8 mouse cellular contexts compared by ENCODE assay signal in genomic region chr1:131078761-131079330, GRCm38 (mm10). TPM values are rescaled to one million over a fixed set of nuclear protein-coding genes. Genes with fewer than 3 reads are reported as not detected.
DNase-seq lines count a peak whose midpoint lies in the region; ATAC-seq and TF ChIP-seq lines count a peak whose summit lies in the region.

No protein-coding gene starts in this region.

- peak; percentile 13; the same call in 1 of the 2 replicates for TF ChIP-seq CTCF in lung, postnatal 0 days (IDR thresholded peaks at IDR 0.05)

- H3K27me3 ChIP-seq in lung, postnatal 0 days (replicated peaks; ENCODE audit: insufficient read depth, low read length) = no peaks in the 10 kb centered on the region
- no peaks in the 10 kb centered on the region for H3K27me3 ChIP-seq in forebrain, embryonic 14.5 days (replicated peaks; ENCODE audit: control insufficient read depth, insufficient read depth, low read length)
- H3K27me3 ChIP-seq in midbrain, embryonic 11.5 days (ENCODE audit: control insufficient read depth, insufficient read depth, low read length) = no peaks in the 10 kb centered on the region

- no peak for TF ChIP-seq EP300 in lung, postnatal 0 days (IDR thresholded peaks at IDR 0.05)

- peak; percentile 62 for DNase-seq in lung, postnatal 0 days (ENCODE audit: low spot score)
- no peak for DNase-seq in lung, postnatal 25 days (ENCODE audit: low spot score)
- DNase-seq in forebrain, embryonic 14.5 days (ENCODE audit: low spot score) = peak; percentile 96
- DNase-seq in layer of hippocampus, adult 11-12 months (ENCODE audit: low spot score) = peak; percentile 81
- DNase-seq in midbrain, embryonic 11.5 days (ENCODE audit: low spot score, missing footprints) = peak; percentile 96
- peak; percentile 67 for DNase-seq in telencephalon, adult 2 months (ENCODE audit: low read depth, low spot score)
- DNase-seq in cerebellum, adult 8-10 months = no peak

- 64% methylated on average over 3 of the region's 3 CpGs for WGBS in lung, postnatal 0 days
- WGBS in forebrain, embryonic 14.5 days = 5% methylated on average over 3 of the region's 3 CpGs
- 11% methylated on average over 3 of the region's 3 CpGs for WGBS in midbrain, embryonic 11.5 days

- H3K9me3 ChIP-seq in lung, postnatal 0 days (ENCODE audit: low read length) = no peaks in the 10 kb centered on the region
- H3K9me3 ChIP-seq in forebrain, embryonic 14.5 days (replicated peaks; ENCODE audit: control insufficient read depth, low read length) = no peaks in the 10 kb centered on the region
- H3K9me3 ChIP-seq in midbrain, embryonic 11.5 days (ENCODE audit: control insufficient read depth, low read length) = no peaks in the 10 kb centered on the region; the same call in 1 of the 2 replicates

- H3K4me2 ChIP-seq in lung, postnatal 0 days (replicated peaks; ENCODE audit: low read depth, low read length) = no peak overlapping the region
- peak overlapping the region; percentile 23; the same call in 1 of the 2 replicates for H3K4me2 ChIP-seq in forebrain, embryonic 14.5 days (ENCODE audit: low read length)
- peak overlapping the region; percentile 23; the same call in 1 of the 2 replicates for H3K4me2 ChIP-seq in midbrain, embryonic 11.5 days

- H3K4me1 ChIP-seq in lung, postnatal 0 days (ENCODE audit: insufficient read depth, low read depth, low read length) = peaks cover 48% of the 10 kb centered on the region
- peaks cover 64% of the 10 kb centered on the region for H3K4me1 ChIP-seq in forebrain, embryonic 14.5 days (ENCODE audit: control insufficient read depth, insufficient read depth, low read length)
- peaks cover 54% of the 10 kb centered on the region for H3K4me1 ChIP-seq in midbrain, embryonic 11.5 days (ENCODE audit: control insufficient read depth, insufficient read depth, low read length)

- no peak overlapping the region for H3K9ac ChIP-seq in lung, postnatal 0 days (replicated peaks; ENCODE audit: low read depth)
- H3K9ac ChIP-seq in forebrain, embryonic 14.5 days (ENCODE audit: low read length) = no peak overlapping the region; the same call in 1 of the 2 replicates
- peak overlapping the region; percentile 41 for H3K9ac ChIP-seq in midbrain, embryonic 11.5 days (ENCODE audit: low read length)

- ATAC-seq in lung, postnatal 0 days = peak; percentile 30
- ATAC-seq in forebrain, embryonic 14.5 days = peak; percentile 96
- peak; percentile 96 for ATAC-seq in midbrain, embryonic 11.5 days (ENCODE audit: low FRiP score)
- ATAC-seq in erythroid progenitor cell, adult 5-6 weeks (replicated peaks; ENCODE audit: low FRiP score, poor library complexity, severe bottlenecking) = no peak

- no peak overlapping the region for H3K27ac ChIP-seq in lung, postnatal 0 days (ENCODE audit: low read length)
- peak overlapping the region; percentile 91 for H3K27ac ChIP-seq in forebrain, embryonic 14.5 days (ENCODE audit: low read depth, low read length)
- peak overlapping the region; percentile 97 for H3K27ac ChIP-seq in midbrain, embryonic 11.5 days (ENCODE audit: low read depth, low read length)

- no peak overlapping the region for H3K4me3 ChIP-seq in lung, postnatal 0 days (ENCODE audit: low read depth, low read length)
- H3K4me3 ChIP-seq in forebrain, embryonic 14.5 days (ENCODE audit: low read depth, low read length) = no peak overlapping the region
- no peak overlapping the region for H3K4me3 ChIP-seq in midbrain, embryonic 11.5 days (ENCODE audit: low read depth, low read length)

- no peaks in the 10 kb centered on the region for H3K36me3 ChIP-seq in lung, postnatal 0 days (ENCODE audit: insufficient read depth, low read length)
- no peaks in the 10 kb centered on the region for H3K36me3 ChIP-seq in forebrain, embryonic 14.5 days (ENCODE audit: control insufficient read depth, insufficient read depth, low read length)
- no peaks in the 10 kb centered on the region; the same call in 1 of the 2 replicates for H3K36me3 ChIP-seq in midbrain, embryonic 11.5 days (ENCODE audit: control insufficient read depth, insufficient read depth, low read length)

RNA-seq across cellular contexts. Expression of gene Mapkapk2, which starts 18.8 kb away (rescaled TPM):
- polyA plus RNA-seq in lung, postnatal 0 days (2015; fragmentation: Nextera tagmentation; extraction: Ambion mirVana) = 62.4 and 65.0 TPM in 2 replicates
- 24.7 and 35.2 TPM in 2 replicates for polyA plus RNA-seq in forebrain, embryonic 14.5 days (2014; fragmentation: Nextera tagmentation; extraction: Ambion mirVana)
- 49.8 and 56.0 TPM in 2 replicates for polyA plus RNA-seq in midbrain, embryonic 11.5 days (2014; fragmentation: Nextera tagmentation; extraction: Ambion mirVana)
- total RNA-seq in erythroid progenitor cell, adult 5-6 weeks (2015; ENCODE audit: low replicate concordance) = 30.3 and 36.9 TPM in 2 replicates
- 16.0 and 23.2 TPM in 2 replicates for total RNA-seq in erythroid progenitor cell, adult 5-6 weeks (2017; ENCODE audit: low replicate concordance)

RNA-seq across cellular contexts. Expression of gene Il10, which starts 59.2 kb away (rescaled TPM):
- polyA plus RNA-seq in lung, postnatal 0 days (2015; fragmentation: Nextera tagmentation; extraction: Ambion mirVana) = not detected in 2 replicates
- 0.16 TPM in 1 of 2 replicates, not detected in the other for polyA plus RNA-seq in forebrain, embryonic 14.5 days (2014; fragmentation: Nextera tagmentation; extraction: Ambion mirVana)
- polyA plus RNA-seq in midbrain, embryonic 11.5 days (2014; fragmentation: Nextera tagmentation; extraction: Ambion mirVana) = not detected in 2 replicates
- total RNA-seq in erythroid progenitor cell, adult 5-6 weeks (2015; ENCODE audit: low replicate concordance) = not detected in 2 replicates
- not detected in 2 replicates for total RNA-seq in erythroid progenitor cell, adult 5-6 weeks (2017; ENCODE audit: low replicate concordance)

RNA-seq across cellular contexts. Expression of gene Dyrk3, which starts 59.3 kb away (rescaled TPM):
- 3.4 and 4.7 TPM in 2 replicates for polyA plus RNA-seq in lung, postnatal 0 days (2015; fragmentation: Nextera tagmentation; extraction: Ambion mirVana)
- 19.2 and 19.4 TPM in 2 replicates for polyA plus RNA-seq in forebrain, embryonic 14.5 days (2014; fragmentation: Nextera tagmentation; extraction: Ambion mirVana)
- polyA plus RNA-seq in midbrain, embryonic 11.5 days (2014; fragmentation: Nextera tagmentation; extraction: Ambion mirVana) = 17.2 and 23.4 TPM in 2 replicates
- total RNA-seq in erythroid progenitor cell, adult 5-6 weeks (2015; ENCODE audit: low replicate concordance) = 25.2 and 25.9 TPM in 2 replicates
- total RNA-seq in erythroid progenitor cell, adult 5-6 weeks (2017; ENCODE audit: low replicate concordance) = 14.4 and 23.5 TPM in 2 replicates

Comparison
In these comparisons a context has a peak if more than half of its experiments do, and no peak if none do; other contexts are left out.
1. DNase-seq: peak in lung, postnatal 0 days (single experiment), forebrain, embryonic 14.5 days (single experiment), layer of hippocampus, adult 11-12 months (single experiment), midbrain, embryonic 11.5 days (single experiment) and telencephalon, adult 2 months (single experiment); none in lung, postnatal 25 days (single experiment) and cerebellum, adult 8-10 months (single experiment).